Mouse (Mus musculus) right cerebral cortex, adult 2 months (tissue): ENCODE measurements around the gene Shank1.

Experiments used
- DNase-seq, 2 experiments: peaks; one replicate each; pipeline ENCODE4 v3.0.0; 2021 to 2022; ENCODE audit warnings: low spot score in 2 of 2

The Shank1 gene

GRCm38 (mm10) chr7:44304775-44305641 is 5.0 kb upstream of the Shank1 start:
- DNase-seq = peak; percentile 96 to 97

DNA sequence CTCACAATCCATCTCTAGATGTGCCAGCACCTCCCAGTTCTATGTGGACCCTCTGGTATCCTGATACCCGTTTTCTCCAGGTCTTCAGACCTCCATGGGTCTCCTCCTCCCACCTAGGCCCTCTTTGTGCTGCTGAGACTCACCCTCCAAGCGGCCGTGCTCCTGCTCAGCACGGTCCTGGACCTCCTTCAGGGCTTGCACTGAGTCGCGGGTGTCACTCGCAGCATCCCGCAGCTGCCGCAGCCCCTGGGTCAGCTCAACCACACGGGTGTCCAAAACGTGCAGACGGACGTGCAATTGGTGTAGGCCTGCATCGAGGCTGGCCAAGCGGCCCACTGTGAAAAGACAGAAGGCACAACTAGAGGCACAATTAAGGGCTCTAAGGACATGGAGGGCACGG is 4.4 kb upstream of the Shank1 start:
- DNase-seq = peak in 1 of 2 experiments; percentile 8

DNA sequence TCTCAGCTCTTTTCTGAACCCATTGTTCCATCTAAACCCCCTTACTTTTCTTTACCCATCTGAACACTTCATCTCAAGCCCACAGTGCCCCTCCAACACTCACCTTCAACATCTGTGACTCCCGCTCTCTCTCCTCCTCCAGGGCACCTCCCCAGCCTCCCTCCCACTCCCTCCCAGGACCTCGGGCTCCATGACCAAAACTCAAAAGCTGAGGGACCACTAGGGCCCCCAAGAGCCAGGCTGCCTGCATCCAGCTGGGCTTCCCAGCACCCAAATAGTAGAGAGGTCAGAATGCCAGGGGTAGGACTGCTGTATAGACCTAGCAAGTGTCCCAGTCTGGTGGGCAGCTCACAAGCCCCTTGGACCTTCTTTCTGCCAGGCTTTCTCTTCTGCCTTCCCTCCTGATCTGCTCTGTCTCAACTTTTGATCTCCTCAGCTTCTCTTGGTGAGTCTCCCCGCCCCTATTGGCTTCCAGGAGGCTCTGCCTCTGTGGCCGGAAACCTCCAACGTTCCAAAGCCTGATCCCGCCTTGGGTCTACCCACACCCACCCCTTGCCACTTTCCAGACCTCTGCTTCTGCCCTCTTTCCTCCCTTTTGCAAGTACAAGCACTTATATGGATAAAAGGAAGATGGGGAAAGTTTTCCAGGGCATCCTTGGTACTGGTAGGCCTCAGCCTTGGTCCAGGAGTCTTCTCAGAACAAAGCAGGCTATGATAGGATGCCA is 3.4 kb upstream of the Shank1 start, which contains the start of gene Clec11a:
Gene Clec11a (minus strand): TSS at position 387 of the 725 bp plus-strand sequence.
- peak; percentile 2 to 3 for DNase-seq

GRCm38 (mm10) chr7:44307261-44308020 is 2.6 kb upstream of the Shank1 start:
- DNase-seq = peak; percentile 1 to 2

- DNase-seq = peak; percentile 7 to 29
Observed at GRCm38 (mm10) chr7:44310285-44310877, 328 bp downstream of the Shank1 start.

GRCm38 (mm10) chr7:44310878-44311712 is 1.0 kb downstream of the Shank1 start:
- peak; percentile 74 to 76 for DNase-seq

GRCm38 (mm10) chr7:44311713-44312304 is 1.8 kb downstream of the Shank1 start:
- peak in 1 of 2 experiments; percentile 49 for DNase-seq

- peak in 1 of 2 experiments; percentile 1 for DNase-seq
Observed at GRCm38 (mm10) chr7:44312484-44312883, 2.4 kb downstream of the Shank1 start.

DNA sequence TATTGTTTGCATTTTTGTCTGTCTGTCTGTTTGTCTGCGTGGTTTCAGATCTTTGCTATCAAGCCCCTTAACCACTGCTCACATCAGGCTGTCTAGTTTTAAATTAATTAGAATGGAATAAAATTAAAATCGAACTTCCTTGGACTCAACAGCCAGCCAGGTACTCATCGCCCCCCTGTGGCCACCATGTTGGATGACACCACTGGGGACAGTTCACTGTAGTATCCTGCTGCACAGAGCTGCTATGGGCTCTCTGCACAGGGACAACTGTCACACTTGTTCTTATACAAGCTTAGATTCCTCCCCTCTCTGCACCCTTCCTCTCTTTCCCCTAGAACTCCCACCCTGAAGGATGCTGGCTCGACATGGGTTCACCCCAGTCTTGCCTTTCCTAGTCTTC is 7.9 kb downstream of the Shank1 start:
- DNase-seq = no peak

DNA sequence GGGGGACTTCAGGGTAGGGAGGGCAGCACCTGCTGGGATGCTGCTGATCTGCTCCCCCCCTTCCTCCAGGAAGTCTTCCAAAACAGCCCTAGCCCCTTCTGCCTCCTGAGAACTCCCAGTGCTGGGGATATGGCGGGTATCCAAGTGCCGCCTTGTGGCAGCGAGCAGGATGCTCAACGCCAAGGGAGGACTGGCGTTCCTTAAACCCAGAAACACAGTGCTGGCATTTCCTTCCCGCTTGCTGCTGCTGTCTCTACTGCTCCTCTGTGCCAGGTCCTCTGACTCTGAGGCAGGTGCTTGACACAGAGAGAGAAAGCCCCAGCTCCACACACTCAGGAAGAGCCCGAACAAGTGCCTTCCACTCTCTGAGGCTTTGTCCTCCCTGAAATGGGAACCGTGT is 10.8 kb downstream of the Shank1 start:
- DNase-seq = peak in 1 of 2 experiments; percentile 49

DNA sequence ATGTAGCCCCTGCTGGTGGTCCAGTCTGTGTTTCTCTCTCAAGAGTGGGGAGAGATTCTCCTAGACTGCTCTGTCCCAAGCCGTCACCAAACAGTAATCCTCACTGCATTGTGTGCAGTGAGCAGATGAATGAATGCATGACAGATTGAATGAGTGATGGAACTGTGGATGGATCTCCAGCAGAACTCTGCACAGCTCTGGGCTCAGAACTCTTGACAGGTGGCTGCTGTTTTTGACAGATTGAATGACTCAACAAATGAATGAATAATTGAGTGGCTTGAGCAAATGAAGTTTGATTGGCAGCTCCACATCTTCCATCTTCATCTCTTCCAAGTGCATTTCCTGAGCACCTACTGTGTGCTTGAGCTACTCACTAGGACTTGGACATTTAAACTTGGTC is 12.2 kb downstream of the Shank1 start:
- DNase-seq = no peak

DNA sequence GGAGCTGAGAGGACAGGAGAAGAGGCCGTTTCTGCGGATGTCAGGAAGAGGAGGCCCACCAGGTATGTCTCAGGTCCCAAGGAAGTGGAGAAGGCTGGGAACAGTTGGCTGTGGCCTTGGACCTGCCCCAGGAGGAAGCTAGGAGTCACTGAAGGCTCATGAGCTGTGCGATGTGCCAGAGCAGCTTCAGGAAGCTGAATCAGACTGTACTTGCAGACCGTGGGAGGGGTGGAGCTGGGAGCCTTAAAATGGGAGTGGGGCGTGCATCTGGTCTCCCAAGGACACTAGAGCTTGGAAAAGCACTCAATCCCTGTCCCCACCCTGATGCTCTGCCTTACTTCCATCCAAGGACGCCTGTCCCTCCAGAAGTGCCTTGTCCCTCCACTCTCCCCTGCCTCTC is 16.6 kb downstream of the Shank1 start:
- no peak for DNase-seq

DNA sequence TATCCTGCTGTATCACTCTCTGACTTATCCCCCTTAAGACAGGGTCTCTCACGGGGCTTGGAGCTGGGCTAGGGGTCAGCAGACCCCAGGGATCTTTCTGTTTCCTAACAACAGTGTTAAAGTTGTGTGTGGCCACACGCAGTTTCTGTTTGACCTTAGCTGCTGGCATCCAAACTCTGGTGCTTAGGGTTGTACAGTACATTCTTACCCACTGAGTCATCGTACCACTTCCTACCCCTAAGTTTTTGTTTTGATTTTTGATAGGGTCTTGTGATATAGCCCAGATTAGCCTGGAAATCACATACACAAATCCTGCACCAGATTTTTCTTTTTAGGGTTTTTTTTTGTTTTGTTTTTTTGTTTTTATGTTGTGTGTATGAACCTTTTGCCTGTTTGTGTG is 22.3 kb downstream of the Shank1 start:
- no peak for DNase-seq

DNA sequence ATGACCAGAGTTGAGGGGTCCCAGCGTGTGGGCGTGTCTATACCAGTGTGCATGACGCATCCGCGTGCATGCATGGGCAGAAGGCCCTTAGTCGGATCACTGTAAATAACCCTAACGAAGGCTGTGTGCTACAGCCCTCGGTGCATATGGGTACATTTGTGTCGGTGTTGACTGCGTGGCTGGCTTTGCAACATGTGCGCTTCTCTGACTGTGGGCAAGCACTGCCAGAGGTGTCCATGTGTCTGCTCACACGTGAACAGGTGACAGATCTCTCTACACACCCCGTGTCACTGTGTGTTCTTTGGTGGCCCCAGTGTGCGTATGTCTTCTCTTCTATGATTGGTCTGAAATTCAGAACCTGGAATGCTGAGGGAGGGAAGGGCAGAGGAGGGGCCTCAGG is 24.1 kb downstream of the Shank1 start:
- no peak for DNase-seq

GRCm38 (mm10) chr7:44335031-44335878 is 25.2 kb downstream of the Shank1 start:
- peak in 1 of 2 experiments; percentile 61 for DNase-seq

DNA sequence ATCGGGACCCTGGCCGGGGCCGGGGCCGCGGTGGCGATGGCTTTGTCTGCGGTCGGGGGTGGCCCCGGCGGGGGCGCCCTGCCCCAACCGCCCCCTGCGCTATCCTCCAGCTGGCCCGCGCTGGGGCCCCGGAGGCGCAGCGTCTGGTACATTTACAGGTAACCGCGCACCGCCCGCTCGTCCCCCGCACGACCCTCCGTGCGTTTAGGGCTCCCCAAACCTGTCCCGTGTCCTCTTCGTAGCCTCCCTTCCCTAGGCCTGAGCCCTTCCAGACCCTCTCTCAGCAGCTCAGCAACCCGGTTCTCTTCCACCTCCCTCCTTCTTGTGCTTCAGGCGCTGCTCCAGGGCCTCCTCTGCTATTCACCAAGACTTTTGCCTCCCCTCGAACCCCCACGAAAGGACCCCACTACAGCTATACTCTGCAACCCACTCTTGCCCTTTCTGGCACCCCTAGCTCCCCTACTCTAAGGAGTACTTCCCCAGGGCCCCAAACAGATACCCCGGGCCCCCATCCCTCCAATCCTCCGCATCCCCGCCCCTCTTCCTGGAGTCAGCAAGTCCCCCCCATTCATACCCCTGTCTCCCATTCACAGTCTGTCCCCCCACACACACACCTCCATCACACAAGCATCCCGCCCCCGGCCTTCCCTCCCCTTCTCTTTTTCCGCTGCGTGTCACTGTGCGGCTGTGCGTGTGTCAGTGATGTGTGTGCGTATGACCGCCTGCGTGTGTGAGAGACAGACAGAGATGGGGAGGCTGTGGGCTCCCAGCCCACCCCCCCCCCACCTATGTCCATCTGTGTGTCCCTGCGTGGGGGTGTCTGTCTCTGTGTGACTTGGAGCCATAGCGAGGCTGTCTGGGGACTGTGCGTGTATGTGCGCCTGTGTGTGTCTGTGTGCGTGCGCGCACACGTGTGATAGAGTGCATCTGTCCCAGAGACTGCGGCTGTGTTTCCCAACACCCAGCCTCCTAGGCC is 26.3 kb downstream of the Shank1 start:
- DNase-seq = peak in 1 of 2 experiments; percentile 56

GRCm38 (mm10) chr7:44337121-44337849 is 27.2 kb downstream of the Shank1 start:
- peak in 1 of 2 experiments; percentile 51 for DNase-seq
